Mouse (Mus musculus) E14TG2a.4 (cell line): ENCODE results near the gene Ldhc.

ENCODE experiments used
- CTCF ChIP-seq: conservative IDR thresholded peaks from 2 replicates; pipeline ENCODE4 v1.5.1; 2014; ENCODE audit warnings: low read length
- NANOG ChIP-seq: IDR thresholded peaks from 2 replicates; pipeline ENCODE4 v1.6.1; 2014; ENCODE audit warnings: borderline replicate concordance, low read length, mixed read lengths
- POU5F1 ChIP-seq: IDR thresholded peaks from 2 replicates; pipeline ENCODE4 v1.6.1; 2014; ENCODE audit warnings: low read length, borderline replicate concordance

DNA sequence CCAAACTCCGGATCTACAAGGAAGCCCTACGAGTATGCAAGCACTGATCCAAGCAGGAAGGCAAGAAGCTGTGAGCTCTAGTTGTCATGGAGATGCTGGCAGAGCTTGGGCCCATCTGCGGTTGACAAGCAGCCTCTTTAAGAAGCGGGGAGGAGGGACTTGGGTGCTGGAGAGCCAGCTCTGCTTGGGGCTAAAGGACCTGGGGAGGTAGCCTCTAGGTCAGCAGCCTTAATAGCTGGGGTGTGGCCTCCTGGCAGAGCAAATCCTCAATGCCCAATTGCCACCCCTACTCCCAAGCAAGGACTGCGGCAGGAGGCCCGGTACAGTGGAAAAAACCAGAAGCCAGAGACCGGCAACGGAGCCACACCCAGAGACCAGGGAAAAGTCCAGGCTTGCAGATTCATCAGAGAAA, 22.1 kb upstream of the Ldhc start:
- TF ChIP-seq CTCF = no peak
- no peak for TF ChIP-seq NANOG
- no peak for TF ChIP-seq POU5F1
